Mouse (Mus musculus): ENCODE data around the gene Tnrc6b. TPM values are rescaled to one million over a fixed set of nuclear protein-coding genes. Genes with fewer than 3 reads are reported as not detected.

Tnrc6b gene
- polyA plus RNA-seq, 1 experiment from 2014 or later = 42.9 TPM

GRCm38 (mm10) chr15:80705828-80706549 is 5.1 kb upstream of the Tnrc6b start:
- Histone ChIP-seq H3K4me1 (peaks cover 11% of the 10 kb centered on the region; the same call in 1 of the 2 replicates), H3K9me3 (no peaks in the 10 kb centered on the region), H3K27me3 (replicated peaks) (no peaks in the 10 kb centered on the region), H3K36me3 (no peaks in the 10 kb centered on the region), H3K27ac (no peak overlapping the region), H3K9ac (no peak overlapping the region), H3K4me2 (replicated peaks) (peak overlapping the region; percentile 56), H3K4me3 (peak overlapping the region; percentile 11; the same call in 1 of the 2 replicates)
- 31% methylated on average over 18 of the region's 18 CpGs for WGBS
- no peak for ATAC-seq (ENCODE audit: low FRiP score, low read depth)

DNA sequence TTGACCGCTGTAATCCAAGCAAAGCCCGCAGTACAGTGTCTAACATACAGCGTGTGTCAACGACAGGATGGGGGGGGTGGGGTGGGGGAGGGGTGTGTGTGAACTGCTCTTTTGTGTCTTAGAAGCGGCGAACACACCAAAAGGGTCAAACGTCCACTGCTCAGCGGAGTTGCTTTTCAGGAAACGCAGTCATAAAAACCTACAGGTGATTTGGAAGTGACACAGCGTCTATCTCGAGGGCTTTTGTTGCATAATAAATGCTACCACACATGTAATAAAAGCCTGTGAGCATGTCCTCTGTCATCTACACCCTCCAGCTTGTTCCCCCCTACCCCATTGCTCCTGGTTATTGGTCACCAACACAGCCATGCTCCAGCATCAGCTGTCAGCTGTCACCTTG is 4.5 kb upstream of the Tnrc6b start:
- Histone ChIP-seq H3K4me2 (replicated peaks) (peak overlapping the region; percentile 56), H3K36me3 (no peaks in the 10 kb centered on the region), H3K27ac (no peak overlapping the region), H3K4me1 (peaks cover 11% of the 10 kb centered on the region; the same call in 1 of the 2 replicates), H3K9me3 (no peaks in the 10 kb centered on the region), H3K4me3 (peak overlapping the region; percentile 11; the same call in 1 of the 2 replicates), H3K27me3 (replicated peaks) (no peaks in the 10 kb centered on the region), H3K9ac (no peak overlapping the region)
- ATAC-seq (ENCODE audit: low FRiP score, low read depth) = no peak
- 16% methylated on average over 11 of the region's 11 CpGs for WGBS

DNA sequence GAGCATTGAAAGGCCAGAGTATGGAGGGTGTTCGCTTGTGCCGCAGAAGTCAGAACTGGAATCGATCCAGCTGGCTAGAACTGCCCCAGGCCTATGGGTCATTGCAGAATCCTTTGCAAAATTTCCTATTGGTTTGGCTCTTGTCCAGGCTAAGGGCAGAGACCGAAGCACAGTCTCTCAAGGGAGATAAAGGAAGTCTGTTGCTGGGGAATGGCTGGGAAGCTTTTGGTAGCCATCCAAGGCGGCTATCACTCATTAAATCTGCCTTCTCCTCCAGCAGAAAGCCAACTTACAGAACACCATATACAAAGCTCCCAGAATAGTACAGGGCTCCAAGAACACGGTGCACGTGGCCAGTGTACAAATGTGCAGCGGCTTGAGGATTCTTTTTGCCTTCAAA is 4.0 kb upstream of the Tnrc6b start:
- 63% methylated on average over 8 of the region's 8 CpGs for WGBS
- Histone ChIP-seq H3K4me1 (peaks cover 13% of the 10 kb centered on the region), H3K9ac (no peak overlapping the region), H3K9me3 (no peaks in the 10 kb centered on the region), H3K4me3 (no peak overlapping the region), H3K4me2 (replicated peaks) (peak overlapping the region; percentile 56), H3K27ac (peak overlapping the region; percentile 26; the same call in 1 of the 2 replicates), H3K36me3 (no peaks in the 10 kb centered on the region), H3K27me3 (replicated peaks) (no peaks in the 10 kb centered on the region)
- ATAC-seq (ENCODE audit: low FRiP score, low read depth) = no peak

DNA sequence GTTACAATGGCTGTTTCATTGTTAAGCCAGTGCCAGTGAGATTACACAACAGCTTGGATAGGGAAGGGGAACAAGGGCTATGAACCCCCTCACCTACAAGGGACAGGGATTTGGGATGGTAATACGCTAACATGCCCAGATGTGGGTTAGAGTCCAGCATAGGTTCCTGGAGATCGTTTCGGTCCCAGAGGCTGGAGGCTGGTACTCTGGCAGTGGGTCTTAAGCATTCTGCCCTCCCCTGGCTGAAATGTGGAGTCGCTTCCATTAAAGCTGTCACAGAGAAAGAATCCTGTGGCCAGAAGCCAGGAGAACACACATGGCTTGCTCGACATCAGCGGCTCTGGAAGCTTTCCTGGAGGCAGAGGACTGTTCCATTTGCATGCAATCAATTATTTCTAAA is 1.5 kb upstream of the Tnrc6b start:
- H3K9me3 ChIP-seq = no peaks in the 10 kb centered on the region
- no peak for ATAC-seq (ENCODE audit: low FRiP score, low read depth)
- H3K27me3 ChIP-seq (replicated peaks) = no peaks in the 10 kb centered on the region
- no peak overlapping the region for H3K27ac ChIP-seq
- no peaks in the 10 kb centered on the region for H3K36me3 ChIP-seq
- H3K9ac ChIP-seq = no peak overlapping the region
- H3K4me3 ChIP-seq = no peak overlapping the region
- H3K4me2 ChIP-seq (replicated peaks) = no peak overlapping the region
- peaks cover 16% of the 10 kb centered on the region for H3K4me1 ChIP-seq
- 59% methylated on average over 6 of the region's 6 CpGs for WGBS

DNA sequence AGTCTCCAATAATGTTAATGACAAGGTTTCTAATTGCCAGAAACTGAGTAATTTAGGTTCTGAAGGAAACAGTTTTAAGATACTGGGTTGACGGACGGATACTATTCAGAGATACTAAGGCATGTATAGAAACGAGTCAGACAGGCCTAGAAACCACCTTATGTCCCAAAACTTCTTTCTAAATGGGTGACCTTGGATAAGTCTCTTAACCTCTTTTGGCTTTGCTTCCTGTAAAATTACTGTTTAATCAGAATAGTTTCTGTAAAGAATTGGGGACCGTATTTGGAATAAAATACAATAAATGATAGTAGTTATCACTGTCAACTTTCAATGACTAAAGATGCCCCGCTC is 881 bp upstream of the Tnrc6b start:
- H3K27ac ChIP-seq = no peak overlapping the region
- H3K4me1 ChIP-seq = peaks cover 16% of the 10 kb centered on the region
- 18% methylated on average over 5 of the region's 5 CpGs for WGBS
- no peak overlapping the region for H3K9ac ChIP-seq
- no peaks in the 10 kb centered on the region for H3K27me3 ChIP-seq (replicated peaks)
- H3K36me3 ChIP-seq = no peaks in the 10 kb centered on the region
- ATAC-seq (ENCODE audit: low FRiP score, low read depth) = no peak
- H3K9me3 ChIP-seq = no peaks in the 10 kb centered on the region
- no peak overlapping the region for H3K4me3 ChIP-seq
- H3K4me2 ChIP-seq (replicated peaks) = peak overlapping the region; percentile 94

- H3K27me3 ChIP-seq (replicated peaks) = no peaks in the 10 kb centered on the region
- WGBS = under 1% methylated on average over 103 of the region's 106 CpGs
- no peaks in the 10 kb centered on the region for H3K36me3 ChIP-seq
- peak overlapping the region; percentile 94 for H3K4me2 ChIP-seq (replicated peaks)
- no peaks in the 10 kb centered on the region for H3K9me3 ChIP-seq
- H3K4me3 ChIP-seq = peak overlapping the region; percentile 93
- peak overlapping the region; percentile 64 for H3K27ac ChIP-seq
- H3K4me1 ChIP-seq = peaks cover 12% of the 10 kb centered on the region
- ATAC-seq (ENCODE audit: low FRiP score, low read depth) = peak; percentile 46
- peak overlapping the region; percentile 83 for H3K9ac ChIP-seq
These were observed 463 bp downstream of the Tnrc6b start for GRCm38 (mm10) chr15:80711401-80712151.

DNA sequence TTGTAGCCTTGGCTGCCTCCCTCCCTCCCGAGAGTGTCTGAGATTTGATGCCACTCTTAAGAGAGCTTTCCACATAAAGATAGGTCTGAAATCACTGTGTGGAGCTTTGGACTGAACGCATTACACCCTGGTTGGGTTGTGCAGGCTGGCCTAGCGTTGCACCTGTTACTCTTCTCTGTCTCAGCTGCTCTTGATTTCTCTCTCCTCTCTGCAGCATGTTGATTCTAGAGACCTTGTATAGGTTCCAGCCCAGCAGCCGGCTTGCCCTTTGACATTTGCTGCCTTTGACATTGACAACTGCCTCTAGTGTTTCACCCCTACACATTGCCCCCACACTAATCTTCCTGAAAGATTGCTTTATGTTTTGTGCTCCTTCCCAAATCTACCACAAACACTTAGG is 3.2 kb downstream of the Tnrc6b start:
- peaks cover 5% of the 10 kb centered on the region for H3K4me1 ChIP-seq
- no peak overlapping the region for H3K4me2 ChIP-seq (replicated peaks)
- no peak overlapping the region for H3K4me3 ChIP-seq
- no peak overlapping the region for H3K27ac ChIP-seq
- H3K9me3 ChIP-seq = no peaks in the 10 kb centered on the region
- H3K9ac ChIP-seq = no peak overlapping the region
- no peaks in the 10 kb centered on the region for H3K27me3 ChIP-seq (replicated peaks)
- H3K36me3 ChIP-seq = no peaks in the 10 kb centered on the region
- 85% methylated on average over 4 of the region's 4 CpGs for WGBS
- ATAC-seq (ENCODE audit: low FRiP score, low read depth) = no peak

GRCm38 (mm10) chr15:80716631-80717135 is 5.6 kb downstream of the Tnrc6b start:
- no peak for ATAC-seq (ENCODE audit: low FRiP score, low read depth)
- 88% methylated on average over 8 of the region's 8 CpGs for WGBS
- H3K27me3 ChIP-seq (replicated peaks) = no peaks in the 10 kb centered on the region
- no peaks in the 10 kb centered on the region for H3K36me3 ChIP-seq
- no peak overlapping the region for H3K9ac ChIP-seq
- no peak overlapping the region for H3K4me2 ChIP-seq (replicated peaks)
- peaks cover 5% of the 10 kb centered on the region for H3K4me1 ChIP-seq
- H3K27ac ChIP-seq = no peak overlapping the region
- no peaks in the 10 kb centered on the region for H3K9me3 ChIP-seq
- H3K4me3 ChIP-seq = no peak overlapping the region

- no peaks in the 10 kb centered on the region for H3K9me3 ChIP-seq
- no peak overlapping the region for H3K4me3 ChIP-seq
- no peak overlapping the region for H3K4me2 ChIP-seq (replicated peaks)
- WGBS = 74% methylated on average over 1 of the region's 1 CpGs
- no peak overlapping the region for H3K9ac ChIP-seq
- no peak overlapping the region for H3K27ac ChIP-seq
- H3K4me1 ChIP-seq = no peaks in the 10 kb centered on the region
- H3K27me3 ChIP-seq (replicated peaks) = no peaks in the 10 kb centered on the region
- no peaks in the 10 kb centered on the region for H3K36me3 ChIP-seq
- no peak for ATAC-seq (ENCODE audit: low FRiP score, low read depth)
These were observed 6.3 kb downstream of the Tnrc6b start for GRCm38 (mm10) chr15:80717431-80717830.

DNA sequence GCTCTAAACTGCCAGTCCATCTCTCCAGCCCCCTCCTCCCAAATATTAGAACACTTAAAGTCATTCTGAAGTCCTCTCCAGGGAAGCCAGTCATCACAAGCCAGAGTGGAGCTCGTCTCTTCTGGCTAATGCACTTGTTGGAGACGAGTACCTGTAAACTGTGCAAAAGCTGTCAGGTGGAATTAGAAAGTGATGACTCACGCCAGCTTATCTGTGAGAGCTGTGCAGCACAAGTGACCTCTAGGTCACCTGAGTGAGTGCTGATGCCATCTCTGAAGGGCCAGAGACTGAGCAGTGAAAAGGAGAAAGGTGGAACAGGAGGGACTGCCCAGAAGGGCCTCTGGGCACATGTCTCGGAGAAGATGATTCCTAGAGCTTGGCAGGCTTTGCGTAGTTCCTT is 9.1 kb downstream of the Tnrc6b start:
- no peak for ATAC-seq (ENCODE audit: low FRiP score, low read depth)
- H3K36me3 ChIP-seq = no peaks in the 10 kb centered on the region
- no peak overlapping the region for H3K4me2 ChIP-seq (replicated peaks)
- H3K9me3 ChIP-seq = no peaks in the 10 kb centered on the region
- H3K9ac ChIP-seq = no peak overlapping the region
- H3K27ac ChIP-seq = no peak overlapping the region; the same call in 1 of the 2 replicates
- 90% methylated on average over 5 of the region's 5 CpGs for WGBS
- no peak overlapping the region for H3K4me3 ChIP-seq
- no peaks in the 10 kb centered on the region for H3K4me1 ChIP-seq
- H3K27me3 ChIP-seq (replicated peaks) = no peaks in the 10 kb centered on the region

GRCm38 (mm10) chr15:80721861-80722260 is 10.7 kb downstream of the Tnrc6b start:
- Histone ChIP-seq H3K27me3 (replicated peaks) (no peaks in the 10 kb centered on the region), H3K4me1 (no peaks in the 10 kb centered on the region), H3K9ac (no peak overlapping the region), H3K9me3 (no peaks in the 10 kb centered on the region), H3K27ac (no peak overlapping the region), H3K36me3 (no peaks in the 10 kb centered on the region), H3K4me2 (replicated peaks) (no peak overlapping the region), H3K4me3 (no peak overlapping the region)
- 87% methylated on average over 6 of the region's 6 CpGs for WGBS
- ATAC-seq (ENCODE audit: low FRiP score, low read depth) = no peak

DNA sequence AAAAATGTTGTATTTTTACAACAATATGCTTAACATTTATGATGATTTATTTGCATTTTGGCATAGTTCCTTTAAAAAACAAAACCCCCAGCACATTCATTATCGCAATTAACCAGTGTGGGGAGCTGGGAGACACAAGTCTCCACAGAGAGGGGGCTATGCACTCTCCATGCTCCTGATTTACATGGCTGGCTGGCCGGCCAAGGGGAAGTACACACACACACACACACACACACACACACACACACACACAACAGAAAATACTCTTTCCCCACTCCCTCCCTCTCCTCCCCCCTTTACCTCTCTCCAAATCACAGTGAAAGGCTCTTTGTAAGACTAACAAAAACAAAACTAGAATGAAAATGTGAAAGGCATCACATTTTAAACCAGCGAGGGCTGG is 11.3 kb downstream of the Tnrc6b start:
- no peak for ATAC-seq (ENCODE audit: low FRiP score, low read depth)
- Histone ChIP-seq H3K27ac (no peak overlapping the region), H3K4me3 (no peak overlapping the region), H3K27me3 (replicated peaks) (no peaks in the 10 kb centered on the region), H3K4me1 (no peaks in the 10 kb centered on the region), H3K4me2 (replicated peaks) (no peak overlapping the region), H3K36me3 (no peaks in the 10 kb centered on the region), H3K9ac (no peak overlapping the region), H3K9me3 (no peaks in the 10 kb centered on the region)
- 62% methylated on average over 3 of the region's 3 CpGs for WGBS

Measured in neural tube, embryonic 12.5 days (tissue).